8 mouse cellular contexts compared by ENCODE assay signal in genomic region chr7:28435660-28436259, GRCm38 (mm10). TPM values are rescaled to one million over a fixed set of nuclear protein-coding genes. Genes with fewer than 3 reads are reported as not detected.
DNase-seq lines count a peak whose midpoint lies in the region; ATAC-seq and TF ChIP-seq lines count a peak whose summit lies in the region.

No protein-coding gene starts in this region.

- no peaks in the 10 kb centered on the region for H3K9me3 ChIP-seq in E14TG2a.4 (ENCODE audit: low read length)
- no peaks in the 10 kb centered on the region for H3K9me3 ChIP-seq in embryonic facial prominence, embryonic 10.5 days
- H3K9me3 ChIP-seq in limb, embryonic 12.5 days = no peaks in the 10 kb centered on the region

- TF ChIP-seq CTCF in E14TG2a.4 (conservative IDR thresholded peaks at IDR 0.05; ENCODE audit: low read length) = no peak

- no peaks in the 10 kb centered on the region for H3K27me3 ChIP-seq in E14TG2a.4 (ENCODE audit: insufficient read depth, low read length)
- H3K27me3 ChIP-seq in embryonic facial prominence, embryonic 10.5 days (replicated peaks; ENCODE audit: low read depth, poor library complexity, severe bottlenecking) = no peaks in the 10 kb centered on the region
- H3K27me3 ChIP-seq in limb, embryonic 12.5 days = no peaks in the 10 kb centered on the region; the same call in 1 of the 2 replicates

- peak; percentile 97 for DNase-seq in heart, adult 11 months
- DNase-seq in heart, postnatal 36 days = no peak
- DNase-seq in embryonic facial prominence, embryonic 10.5 days (ENCODE audit: low spot score) = no peak
- DNase-seq in heart, postnatal 14 days = peak; percentile 30 to 32
- DNase-seq in naive thymus-derived CD4-positive, alpha-beta T cell, adult 2 months (ENCODE audit: low read depth) = peak; percentile 47
- no peak for DNase-seq in urinary bladder, postnatal 25 days (ENCODE audit: low spot score)

- peak overlapping the region; percentile 96 for H3K4me3 ChIP-seq in E14TG2a.4 (replicated peaks; ENCODE audit: low read length)
- H3K4me3 ChIP-seq in embryonic facial prominence, embryonic 10.5 days = peak overlapping the region; percentile 93
- peak overlapping the region; percentile 82 for H3K4me3 ChIP-seq in limb, embryonic 12.5 days (replicated peaks)

- H3K27ac ChIP-seq in embryonic facial prominence, embryonic 10.5 days (replicated peaks) = peak overlapping the region; percentile 90
- 0 out of 2 replicates have a peak overlapping the region, but pooled peaks have one; percentile 36 for H3K27ac ChIP-seq in limb, embryonic 12.5 days

- intact Hi-C loops in heart, postnatal 36 days (cut with DNase I) = loop anchor here (2.0 kb wide), 2 partner anchors 43 to 165 kb away; partner anchors contain the start of genes Med29 and Paf1
- intact Hi-C loops in heart, postnatal 14 days (cut with DNase I) = loop anchor here (2.0 kb wide), 1 partner anchor 39 kb away; no protein-coding TSS in a partner anchor

- H3K9ac ChIP-seq in limb, embryonic 12.5 days (replicated peaks) = peak overlapping the region; percentile 85

- 8% methylated on average over 66 of the region's 70 CpGs for WGBS in embryonic facial prominence, embryonic 10.5 days
- under 1% methylated on average over 29 of the region's 70 CpGs for WGBS in limb, embryonic 12.5 days

- H3K4me2 ChIP-seq in limb, embryonic 12.5 days = peak overlapping the region; percentile 88

- peaks cover 46% of the 10 kb centered on the region for H3K4me1 ChIP-seq in E14TG2a.4 (replicated peaks; ENCODE audit: low read depth, low read length)
- peaks cover 35% of the 10 kb centered on the region for H3K4me1 ChIP-seq in embryonic facial prominence, embryonic 10.5 days
- peaks cover 35% of the 10 kb centered on the region for H3K4me1 ChIP-seq in limb, embryonic 12.5 days (replicated peaks)

- peak; percentile 54 for ATAC-seq in limb, embryonic 12.5 days (ENCODE audit: insufficient number of reproducible peaks, insufficient read depth, low FRiP score, low TSS enrichment, low read depth)

- H3K36me3 ChIP-seq in E14TG2a.4 (ENCODE audit: insufficient read depth, low read length) = peaks cover 34% of the 10 kb centered on the region
- H3K36me3 ChIP-seq in embryonic facial prominence, embryonic 10.5 days (replicated peaks) = peaks cover 30% of the 10 kb centered on the region
- peaks cover 24% of the 10 kb centered on the region for H3K36me3 ChIP-seq in limb, embryonic 12.5 days

RNA-seq across cellular contexts. Expression of gene Gmfg, which starts 1.5 kb away (rescaled TPM):
- total RNA-seq in heart, postnatal 36 days (2021) = 1 to 10 TPM; 4.6 to 7.2 TPM
- polyA plus RNA-seq in embryonic facial prominence, embryonic 10.5 days (2016; fragmentation: Nextera tagmentation; extraction: Ambion mirVana) = 6.9 and 7.1 TPM in 2 replicates
- 10 to 100 TPM in 1 of 2 experiments, 1 to 10 TPM in 1; 8.1 to 18.8 TPM for total RNA-seq in heart, postnatal 14 days (2021)
- polyA plus RNA-seq in limb, embryonic 12.5 days (2016; fragmentation: Nextera tagmentation; extraction: Ambion mirVana) = 6.2 and 9.0 TPM in 2 replicates

RNA-seq across cellular contexts. Expression of gene Lrfn1, which starts 16.0 kb away (rescaled TPM):
- total RNA-seq in heart, postnatal 36 days (2021) = under 1 TPM; 0.38 to 0.86 TPM
- 4.9 TPM in 2 replicates for polyA plus RNA-seq in embryonic facial prominence, embryonic 10.5 days (2016; fragmentation: Nextera tagmentation; extraction: Ambion mirVana)
- 1 to 10 TPM in 1 of 2 experiments, under 1 TPM in 1; 0.69 to 1.1 TPM for total RNA-seq in heart, postnatal 14 days (2021)
- 7.5 and 7.9 TPM in 2 replicates for polyA plus RNA-seq in limb, embryonic 12.5 days (2016; fragmentation: Nextera tagmentation; extraction: Ambion mirVana)

RNA-seq across cellular contexts. Expression of gene Paf1, which starts 43.0 kb away (rescaled TPM):
- total RNA-seq in heart, postnatal 36 days (2021) = 10 to 100 TPM; 38.8 to 48.0 TPM
- polyA plus RNA-seq in embryonic facial prominence, embryonic 10.5 days (2016; fragmentation: Nextera tagmentation; extraction: Ambion mirVana) = 88.3 and 89.0 TPM in 2 replicates
- total RNA-seq in heart, postnatal 14 days (2021) = 10 to 100 TPM; 46.2 to 47.7 TPM
- polyA plus RNA-seq in limb, embryonic 12.5 days (2016; fragmentation: Nextera tagmentation; extraction: Ambion mirVana) = 83.0 and 86.8 TPM in 2 replicates

RNA-seq across cellular contexts. Expression of gene Med29, which starts 43.3 kb away (rescaled TPM):
- total RNA-seq in heart, postnatal 36 days (2021) = 10 to 100 TPM; 18.2 to 20.1 TPM
- 61.9 and 62.6 TPM in 2 replicates for polyA plus RNA-seq in embryonic facial prominence, embryonic 10.5 days (2016; fragmentation: Nextera tagmentation; extraction: Ambion mirVana)
- total RNA-seq in heart, postnatal 14 days (2021) = 10 to 100 TPM; 18.4 to 19.9 TPM
- polyA plus RNA-seq in limb, embryonic 12.5 days (2016; fragmentation: Nextera tagmentation; extraction: Ambion mirVana) = 45.4 and 51.6 TPM in 2 replicates

RNA-seq across cellular contexts. Expression of gene Zfp36, which starts 55.7 kb away (rescaled TPM):
- total RNA-seq in heart, postnatal 36 days (2021) = 10 to 100 TPM; 14.7 to 29.0 TPM
- 5.6 and 5.7 TPM in 2 replicates for polyA plus RNA-seq in embryonic facial prominence, embryonic 10.5 days (2016; fragmentation: Nextera tagmentation; extraction: Ambion mirVana)
- 10 to 100 TPM; 25.7 to 27.6 TPM for total RNA-seq in heart, postnatal 14 days (2021)
- 7.1 and 7.7 TPM in 2 replicates for polyA plus RNA-seq in limb, embryonic 12.5 days (2016; fragmentation: Nextera tagmentation; extraction: Ambion mirVana)

Comparison
In these comparisons a context has a peak if more than half of its experiments do, and no peak if none do; other contexts are left out.
1. DNase-seq: peak in heart, adult 11 months (single experiment), heart, postnatal 14 days (2 of 2) and naive thymus-derived CD4-positive, alpha-beta T cell, adult 2 months (single experiment); none in heart, postnatal 36 days (0 of 2), embryonic facial prominence, embryonic 10.5 days (single experiment) and urinary bladder, postnatal 25 days (single experiment).
2. Peak in every context shown above with its lines, with median percentiles within 50 percentile points of each other: H3K4me3 ChIP-seq.